Mouse (Mus musculus) lung, postnatal 0 days (tissue): ENCODE data around the gene Hibadh.

Source experiments
- CTCF ChIP-seq: IDR thresholded peaks from 2 replicates; pipeline ENCODE4 v1.5.1; 2016; ENCODE audit warnings: antibody characterized with exemption, mild to moderate bottlenecking
- EP300 ChIP-seq: IDR thresholded peaks from 2 replicates; pipeline ENCODE4 v1.6.1; 2016; ENCODE audit warnings: antibody characterized with exemption, mild to moderate bottlenecking, control low read depth

DNA sequence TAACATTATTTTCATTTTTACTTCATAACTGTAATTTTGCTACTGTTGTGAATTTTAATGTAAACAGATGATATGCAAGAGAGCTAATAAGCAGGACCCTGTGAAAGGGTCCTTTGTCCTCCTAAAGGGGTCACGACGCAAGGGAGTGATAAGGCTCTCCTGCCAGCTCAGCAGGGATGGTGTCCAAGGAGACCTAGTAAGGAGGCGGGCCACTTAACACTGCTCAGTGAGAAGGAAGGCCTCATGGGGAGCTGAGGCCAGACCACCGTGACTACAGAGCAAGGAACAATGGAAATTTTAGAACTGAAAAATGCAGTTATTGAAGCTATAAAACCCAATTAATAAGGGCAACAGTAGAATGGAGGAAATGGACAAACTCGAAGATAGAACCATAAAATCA lies 5.7 kb upstream of the Hibadh start:
- TF ChIP-seq CTCF (no peak), EP300 (no peak)
